Mouse (Mus musculus): Measurements from ENCODE around the gene Mroh2a.

GRCm38 (mm10) chr1:88218591-88218990 is 8.2 kb upstream of the Mroh2a start:
- TF ChIP-seq ZNF384 (IDR thresholded peaks at IDR 0.05; ENCODE audit: low read depth, low read length) = no peak
- TF ChIP-seq ZC3H11A (IDR thresholded peaks at IDR 0.05; ENCODE audit: borderline replicate concordance, low read depth, low read length) = no peak
- no peak for TF ChIP-seq HCFC1 (IDR thresholded peaks at IDR 0.05; ENCODE audit: borderline replicate concordance, insufficient read depth, low read length)

Data from ES-E14 (cell line).